Mouse (Mus musculus) right cerebral cortex, adult 18-20 months (tissue): Measurements from ENCODE around the gene Kcnj12.

ENCODE experiments used
- DNase-seq: peaks from one replicate; pipeline ENCODE4 v3.0.0; 2022; ENCODE audit warnings: mixed read lengths

The Kcnj12 gene

DNA sequence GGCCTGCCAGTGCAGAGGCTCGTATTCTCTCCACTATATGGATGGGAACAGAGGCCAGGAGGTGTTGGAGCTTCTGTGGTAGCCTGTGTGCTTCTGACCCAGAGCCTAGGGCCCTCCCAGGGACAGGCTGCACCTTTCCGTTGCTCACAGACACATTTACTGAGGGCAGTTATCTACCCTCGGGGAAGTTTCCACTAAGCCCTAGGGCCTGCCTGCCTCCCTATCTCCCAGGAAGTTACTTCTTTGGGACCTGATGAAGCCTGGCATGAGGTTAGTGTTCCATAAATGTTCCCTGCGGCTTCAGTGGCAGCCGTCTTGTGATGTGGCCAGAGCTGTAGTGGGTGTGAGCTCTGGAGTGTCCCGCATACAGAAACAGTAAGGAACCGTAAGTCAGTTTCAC is 3.2 kb downstream of the Kcnj12 start:
- no peak for DNase-seq

DNA sequence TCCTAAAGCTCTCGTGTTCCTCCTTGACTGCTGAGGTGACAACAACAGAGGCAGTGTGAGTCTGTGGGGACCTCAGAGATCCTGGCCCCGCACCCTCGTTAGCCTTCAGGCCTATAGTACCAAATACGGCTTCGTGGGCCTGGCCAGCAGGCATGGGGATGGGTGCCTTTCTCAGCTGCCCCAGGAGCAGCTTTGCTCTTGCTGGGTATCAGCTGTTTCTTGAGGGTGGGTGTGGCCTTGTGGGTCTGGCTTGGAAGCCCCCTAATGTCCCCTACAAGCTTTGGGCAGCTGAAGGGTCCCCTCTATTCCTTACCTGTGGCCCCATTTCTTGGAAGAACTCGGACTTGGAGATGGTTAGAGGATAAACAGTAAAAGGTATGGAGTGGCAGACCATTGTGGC is 4.0 kb downstream of the Kcnj12 start:
- no peak for DNase-seq

DNA sequence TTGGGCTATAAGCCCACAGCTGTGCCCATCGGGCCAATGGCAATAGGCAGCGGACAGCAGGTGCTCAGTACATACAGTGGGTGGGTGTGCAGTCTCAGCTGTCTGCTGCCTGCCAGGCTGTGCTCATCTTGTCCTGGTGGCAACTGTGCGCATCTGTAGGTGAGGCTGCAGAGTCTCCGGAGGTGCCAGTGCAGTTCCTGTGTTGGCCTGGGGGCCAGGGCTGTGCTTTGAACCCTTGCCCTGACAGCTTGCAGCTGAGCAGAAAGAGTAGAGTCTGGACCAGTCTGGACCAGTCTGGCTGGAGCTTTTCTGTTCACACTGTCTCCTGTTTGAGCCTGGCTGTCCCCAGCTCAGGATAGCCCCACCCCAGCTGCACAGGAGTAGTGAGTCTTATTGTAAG is 4.8 kb downstream of the Kcnj12 start:
- no peak for DNase-seq

DNA sequence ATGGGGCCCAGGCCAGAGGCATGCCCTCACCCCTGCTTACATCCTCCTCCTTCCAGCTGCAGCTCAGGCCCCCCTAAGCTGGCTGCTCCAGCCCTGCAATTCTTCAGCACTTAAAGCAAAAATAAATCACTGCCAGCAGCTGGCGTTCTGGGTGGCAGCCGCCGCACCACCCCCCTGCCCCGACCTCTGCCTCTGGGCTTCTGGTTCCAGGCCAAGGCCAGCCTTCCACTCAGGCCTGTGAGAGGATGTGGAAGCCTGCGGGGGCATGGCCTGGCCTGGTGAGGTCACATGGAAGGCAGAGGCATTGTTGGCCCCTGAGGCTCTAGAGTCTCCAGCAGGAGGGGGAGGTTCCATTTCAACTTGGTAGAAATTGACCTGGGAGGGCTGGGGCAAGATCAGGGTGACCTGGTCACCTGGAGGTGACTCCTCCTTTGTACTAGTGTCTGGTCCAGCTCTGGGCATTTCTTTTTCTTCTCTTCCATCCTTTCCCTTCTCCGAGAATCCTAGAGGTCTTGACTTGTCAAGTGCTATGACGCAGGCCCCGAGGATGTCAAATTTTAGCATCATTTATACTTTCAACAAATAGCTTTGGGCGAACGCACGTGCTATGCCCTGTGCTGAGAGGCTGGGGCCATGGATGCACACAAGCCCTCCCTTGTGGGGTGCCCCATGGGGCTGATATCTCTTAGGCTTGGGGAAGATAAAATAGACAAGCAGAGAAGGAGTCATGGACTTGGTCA is 6.0 kb downstream of the Kcnj12 start:
- no peak for DNase-seq

GRCm38 (mm10) chr11:61029116-61029740 is 6.9 kb downstream of the Kcnj12 start:
- DNase-seq: no peak

- DNase-seq: no peak
These were observed 7.7 kb downstream of the Kcnj12 start for GRCm38 (mm10) chr11:61029864-61030595.

- DNase-seq: no peak
These were observed 8.8 kb downstream of the Kcnj12 start for GRCm38 (mm10) chr11:61031137-61031536.

GRCm38 (mm10) chr11:61031658-61032445 is 9.5 kb downstream of the Kcnj12 start:
- no peak for DNase-seq

- no peak for DNase-seq
These were observed 10.1 kb downstream of the Kcnj12 start for GRCm38 (mm10) chr11:61032481-61032880.

GRCm38 (mm10) chr11:61033160-61033559 is 10.8 kb downstream of the Kcnj12 start:
- no peak for DNase-seq

- no peak for DNase-seq
These were observed 14.3 kb downstream of the Kcnj12 start for GRCm38 (mm10) chr11:61036639-61037038.

DNA sequence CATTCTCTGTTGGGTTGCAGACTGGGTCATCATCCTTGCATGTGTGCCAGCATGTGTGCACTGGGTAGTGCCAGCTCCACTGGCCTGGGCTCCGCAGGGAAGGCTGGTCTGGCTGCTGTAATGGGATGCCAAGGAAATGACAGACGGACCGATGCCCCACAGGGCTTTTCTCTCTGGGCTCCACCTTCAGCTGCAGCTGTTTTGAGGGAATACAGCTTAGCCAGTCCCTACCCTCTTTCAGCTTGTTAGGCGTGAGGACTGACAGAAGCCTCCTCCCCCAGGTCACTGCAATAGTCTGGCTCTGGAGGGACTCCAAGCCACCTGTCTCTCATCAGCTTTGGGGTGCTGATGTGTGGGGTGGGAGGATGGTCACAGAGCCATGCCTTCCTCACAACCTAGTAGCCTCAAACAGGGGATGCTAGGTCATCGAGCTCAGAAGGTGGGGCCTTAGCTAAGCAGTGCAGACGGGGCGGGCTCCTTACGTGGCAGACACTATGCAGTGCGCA is 16.0 kb downstream of the Kcnj12 start:
- DNase-seq: no peak

DNA sequence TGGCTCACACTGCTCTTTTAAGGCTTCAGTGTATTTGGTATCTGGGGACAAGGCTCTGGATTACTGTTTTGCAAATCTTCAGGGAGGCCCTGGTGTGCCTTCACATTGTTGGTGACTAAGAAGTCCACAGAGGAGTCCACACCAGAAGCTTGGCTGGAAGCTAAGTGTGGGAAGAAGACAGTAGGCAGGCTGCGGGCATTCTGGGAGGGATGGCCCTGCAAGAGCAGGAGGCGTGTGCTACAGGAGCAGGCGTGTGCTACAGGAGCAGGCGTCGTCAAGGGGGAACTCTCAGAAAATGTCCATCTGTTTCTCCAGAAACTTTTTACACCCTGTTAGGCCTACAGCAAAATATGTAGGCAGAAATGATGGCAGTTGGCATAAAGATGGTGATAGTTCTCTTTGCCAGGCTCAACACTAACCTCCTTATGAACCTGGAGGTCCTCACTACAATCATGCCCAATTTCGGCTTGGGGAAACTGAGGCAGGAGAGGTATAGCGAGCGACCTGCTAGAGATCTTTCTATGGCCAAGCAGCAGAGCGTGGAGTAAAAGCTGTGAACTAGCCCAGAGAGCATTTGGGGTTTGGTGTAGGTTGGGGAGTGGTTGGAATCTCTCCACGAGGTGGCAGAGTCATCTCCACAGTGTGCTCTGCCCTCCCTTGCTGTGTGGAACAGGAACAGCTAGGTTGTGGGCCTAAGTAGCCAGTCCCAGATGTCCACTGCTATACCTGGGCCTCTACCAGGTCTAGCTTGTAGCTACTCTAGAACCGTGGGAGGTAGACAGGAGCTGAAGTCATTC is 18.7 kb downstream of the Kcnj12 start:
- peak; percentile 82 for DNase-seq

DNA sequence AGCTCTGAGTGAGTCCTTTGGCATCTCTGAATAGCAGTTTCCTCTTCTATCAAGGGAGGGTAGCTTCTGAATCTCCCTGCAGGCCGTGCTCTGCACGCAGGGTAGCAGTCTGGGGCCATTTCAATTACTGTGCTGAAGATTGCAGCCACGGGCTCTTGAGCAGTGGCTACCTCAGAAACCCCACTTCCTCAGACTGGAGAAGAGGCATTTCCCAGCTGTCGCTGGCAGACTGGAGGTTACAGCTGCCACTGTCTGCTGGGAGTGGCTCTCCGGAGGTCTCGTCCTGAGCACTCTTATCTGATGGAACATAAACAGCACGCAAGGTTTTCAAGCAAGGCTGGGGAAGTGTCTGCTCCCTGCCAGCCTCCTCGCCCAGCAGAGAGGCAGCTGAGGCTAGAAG is 20.2 kb downstream of the Kcnj12 start:
- no peak for DNase-seq

- no peak for DNase-seq
These were observed 21.0 kb downstream of the Kcnj12 start for GRCm38 (mm10) chr11:61043055-61043992.

DNA sequence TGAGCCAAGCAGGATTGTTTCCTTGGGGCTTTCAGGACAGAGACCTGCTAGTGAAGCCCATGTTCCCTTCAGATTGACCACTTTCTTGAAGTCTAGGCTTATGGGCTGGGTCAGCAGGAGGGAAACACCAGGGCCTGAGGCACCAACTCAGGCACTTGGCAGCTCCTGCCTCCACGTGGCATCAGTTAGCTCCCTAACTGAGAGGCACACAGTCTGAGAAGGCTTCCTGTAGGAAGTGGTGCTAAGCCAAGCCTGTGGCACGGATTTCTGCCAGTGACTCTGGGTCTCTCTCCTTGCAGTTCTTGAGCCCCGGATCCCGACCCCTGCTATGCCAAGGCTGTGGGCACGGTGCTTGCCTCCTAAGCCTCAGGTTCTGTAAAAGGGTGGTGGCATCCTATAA is 22.4 kb downstream of the Kcnj12 start:
- DNase-seq: no peak

- no peak for DNase-seq
These were observed 25.1 kb downstream of the Kcnj12 start for GRCm38 (mm10) chr11:61047441-61047840.

- DNase-seq: no peak
These were observed 28.8 kb downstream of the Kcnj12 start for GRCm38 (mm10) chr11:61051151-61051550.

DNA sequence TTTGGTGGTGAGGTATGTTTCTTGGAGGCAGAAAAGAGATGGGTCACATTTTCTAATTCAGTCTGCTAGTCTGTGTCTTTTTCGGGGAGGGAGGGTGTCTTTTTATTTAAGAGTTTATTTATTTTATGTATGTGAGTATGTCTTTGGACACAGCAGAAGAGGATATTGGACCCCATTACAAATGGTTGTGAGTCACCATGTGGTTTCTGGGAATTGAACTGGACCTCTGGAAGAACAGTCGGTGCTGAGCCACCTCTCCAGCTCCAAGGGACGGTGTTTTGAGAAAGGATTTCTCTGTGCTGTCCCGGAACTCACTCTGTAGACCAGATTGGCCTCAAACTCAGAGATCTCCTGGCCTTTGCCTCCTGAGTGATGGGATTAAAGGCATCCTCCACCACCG is 34.5 kb downstream of the Kcnj12 start:
- no peak for DNase-seq

GRCm38 (mm10) chr11:61059691-61060457 is 37.5 kb downstream of the Kcnj12 start:
- DNase-seq: no peak
